Mouse (Mus musculus): ENCODE data around the gene Zfand6. TPM values are rescaled to one million over a fixed set of nuclear protein-coding genes. Genes with fewer than 3 reads are reported as not detected.

Zfand6 gene
- polyA plus RNA-seq (2012; rRNA removed) = 124 and 135 TPM in 2 replicates

GRCm38 (mm10) chr7:84689251-84690100, at the start of gene Zfand6:
TSS of gene Zfand6 (minus strand) at chr7:84689959.

GRCm38 (mm10) chr7:84606293-84606749, 83.4 kb downstream of the Zfand6 start, which contains the start of gene Fah:
TSS of gene Fah (minus strand) at chr7:84606722.

Other genes with a start within 250 kb of the Zfand6 start
- gene Gm2115, start 161.0 kb downstream of the Zfand6 start, polyA plus RNA-seq (2012; rRNA removed) = 0.60 and 0.72 TPM in 2 replicates
- 26.9 and 31.2 TPM in 2 replicates for gene Fah, start 83.2 kb downstream of the Zfand6 start, polyA plus RNA-seq (2012; rRNA removed)
- 0.03 TPM in 2 replicates for gene Olfr291, start 163.6 kb upstream of the Zfand6 start, polyA plus RNA-seq (2012; rRNA removed)

All from central nervous system, embryonic 18 days (tissue).